Mouse (Mus musculus): ENCODE results near the gene Mtch1. TPM values are rescaled to one million over a fixed set of nuclear protein-coding genes. Genes with fewer than 3 reads are reported as not detected.

Mtch1 gene
- polyA plus RNA-seq, 1 experiment from 2014 or later, result 350 TPM

DNA sequence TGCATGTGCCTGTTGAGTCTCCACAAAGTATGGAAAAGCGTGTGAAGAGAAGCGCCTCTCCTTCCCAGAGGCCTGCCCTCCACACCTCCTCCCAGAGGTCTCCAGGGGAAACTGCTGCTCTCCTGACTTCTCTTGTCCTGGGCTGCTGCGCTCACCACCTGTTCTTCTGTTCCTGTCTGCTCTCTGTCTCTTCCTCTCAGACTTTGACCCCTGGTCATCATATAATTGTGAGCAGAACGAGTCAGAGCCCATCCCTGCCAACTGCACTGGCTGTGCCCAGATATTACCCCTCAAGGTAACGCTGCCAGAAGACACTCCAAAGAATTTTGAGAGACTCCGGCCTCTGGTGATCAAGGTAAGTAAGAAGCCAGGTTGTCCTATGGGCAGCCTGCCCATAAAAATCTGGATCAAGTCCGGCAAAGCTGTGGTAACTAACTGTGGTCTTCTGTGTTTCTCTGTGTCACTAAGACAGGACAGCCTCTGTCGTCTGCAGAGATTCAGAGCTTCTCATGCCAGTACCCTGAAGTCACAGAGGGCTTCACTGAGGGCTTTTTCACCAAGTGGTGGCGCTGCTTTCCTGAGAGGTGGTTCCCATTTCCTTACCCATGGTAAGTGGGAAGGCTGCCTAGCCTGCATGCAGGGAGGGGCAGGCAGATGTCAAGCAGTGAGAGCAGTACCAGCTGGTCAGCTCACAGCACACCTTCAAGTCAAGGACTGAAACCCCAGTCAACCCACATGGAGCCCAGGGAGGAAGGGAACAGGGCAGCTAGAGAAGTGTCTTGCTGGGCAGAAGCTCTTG, 53.7 kb downstream of the Mtch1 start:
- no peaks in the 10 kb centered on the region for H3K4me1 ChIP-seq (ENCODE audit: insufficient read depth, low read depth, low read length)
- 80% methylated on average over 9 of the region's 9 CpGs for WGBS
- H3K36me3 ChIP-seq (ENCODE audit: insufficient read depth, low read length), result peaks cover 13% of the 10 kb centered on the region; the same call in 1 of the 2 replicates
- TF ChIP-seq CTCF (IDR thresholded peaks at IDR 0.05) (peak; percentile 66), EP300 (IDR thresholded peaks at IDR 0.05) (no peak)
- no peak overlapping the region for H3K4me2 ChIP-seq (replicated peaks; ENCODE audit: low read depth, low read length)
- H3K4me3 ChIP-seq (ENCODE audit: low read depth, low read length), result no peak overlapping the region
- DNase-seq (ENCODE audit: low spot score), result peak; percentile 48
- no peak overlapping the region for H3K27ac ChIP-seq (ENCODE audit: low read length)
- H3K27me3 ChIP-seq (replicated peaks; ENCODE audit: insufficient read depth, low read length), result no peaks in the 10 kb centered on the region
- ATAC-seq, result peak; percentile 47
- H3K9ac ChIP-seq (replicated peaks; ENCODE audit: low read depth), result no peak overlapping the region
- no peaks in the 10 kb centered on the region for H3K9me3 ChIP-seq (ENCODE audit: low read length)

DNA sequence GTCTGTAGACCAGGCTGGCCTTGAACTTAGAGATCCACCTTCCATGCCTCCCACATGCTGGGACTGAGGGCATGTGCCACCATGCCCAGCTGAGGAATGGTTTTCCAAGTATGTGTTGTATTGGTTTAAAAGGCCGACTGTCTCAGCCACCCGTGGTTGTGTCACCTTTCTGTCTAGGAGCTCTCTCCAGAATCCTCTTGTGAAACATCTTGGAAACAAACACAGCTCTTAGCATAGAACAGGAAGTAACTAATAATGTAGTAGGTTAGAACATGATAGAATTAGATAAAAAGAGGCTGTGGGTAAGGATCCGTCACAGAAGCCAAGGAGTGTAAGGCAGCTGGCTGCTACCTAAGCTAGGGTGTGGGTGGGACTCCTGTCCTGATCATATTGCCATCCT, 54.7 kb downstream of the Mtch1 start:
- Histone ChIP-seq H3K9ac (replicated peaks; ENCODE audit: low read depth) (no peak overlapping the region), H3K4me3 (ENCODE audit: low read depth, low read length) (no peak overlapping the region), H3K27ac (ENCODE audit: low read length) (no peak overlapping the region), H3K27me3 (replicated peaks; ENCODE audit: insufficient read depth, low read length) (no peaks in the 10 kb centered on the region), H3K4me2 (replicated peaks; ENCODE audit: low read depth, low read length) (no peak overlapping the region), H3K36me3 (ENCODE audit: insufficient read depth, low read length) (0 out of 2 replicates have a peak, but pooled peaks cover 6% of the 10 kb centered on the region), H3K9me3 (ENCODE audit: low read length) (no peaks in the 10 kb centered on the region), H3K4me1 (ENCODE audit: insufficient read depth, low read depth, low read length) (no peaks in the 10 kb centered on the region)
- no peak for DNase-seq (ENCODE audit: low spot score)
- 52% methylated on average over 3 of the region's 3 CpGs for WGBS
- ATAC-seq, result no peak
- TF ChIP-seq CTCF (IDR thresholded peaks at IDR 0.05), result no peak

DNA sequence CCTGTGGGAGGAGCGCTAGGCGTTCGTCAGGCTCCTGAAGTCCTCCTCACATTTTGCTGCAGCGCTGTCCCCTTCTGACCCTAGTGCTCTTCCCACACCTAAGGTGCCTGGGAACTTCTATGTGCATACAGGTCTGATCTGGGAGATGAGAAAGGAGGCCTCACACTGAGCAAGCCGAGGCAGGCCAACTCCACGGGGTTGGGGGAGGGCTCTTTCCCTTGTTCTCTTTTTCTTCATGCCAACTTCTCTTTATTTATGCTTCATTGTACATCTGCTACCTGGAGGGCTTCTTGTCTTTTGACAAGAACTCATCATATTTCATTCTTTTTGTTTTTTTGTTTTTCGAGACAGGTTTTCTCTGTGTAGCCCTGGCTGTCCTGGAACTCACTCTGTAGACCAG, 55.9 kb downstream of the Mtch1 start:
- no peak for TF ChIP-seq CTCF (IDR thresholded peaks at IDR 0.05)
- ATAC-seq (no peak), DNase-seq (ENCODE audit: low spot score) (no peak)
- Histone ChIP-seq H3K4me1 (ENCODE audit: insufficient read depth, low read depth, low read length) (no peaks in the 10 kb centered on the region), H3K27ac (ENCODE audit: low read length) (no peak overlapping the region), H3K9me3 (ENCODE audit: low read length) (no peaks in the 10 kb centered on the region), H3K4me2 (replicated peaks; ENCODE audit: low read depth, low read length) (no peak overlapping the region), H3K36me3 (ENCODE audit: insufficient read depth, low read length) (0 out of 2 replicates have a peak, but pooled peaks cover 6% of the 10 kb centered on the region), H3K4me3 (ENCODE audit: low read depth, low read length) (no peak overlapping the region), H3K9ac (replicated peaks; ENCODE audit: low read depth) (no peak overlapping the region), H3K27me3 (replicated peaks; ENCODE audit: insufficient read depth, low read length) (no peaks in the 10 kb centered on the region)
- WGBS, result 90% methylated on average over 7 of the region's 7 CpGs

DNA sequence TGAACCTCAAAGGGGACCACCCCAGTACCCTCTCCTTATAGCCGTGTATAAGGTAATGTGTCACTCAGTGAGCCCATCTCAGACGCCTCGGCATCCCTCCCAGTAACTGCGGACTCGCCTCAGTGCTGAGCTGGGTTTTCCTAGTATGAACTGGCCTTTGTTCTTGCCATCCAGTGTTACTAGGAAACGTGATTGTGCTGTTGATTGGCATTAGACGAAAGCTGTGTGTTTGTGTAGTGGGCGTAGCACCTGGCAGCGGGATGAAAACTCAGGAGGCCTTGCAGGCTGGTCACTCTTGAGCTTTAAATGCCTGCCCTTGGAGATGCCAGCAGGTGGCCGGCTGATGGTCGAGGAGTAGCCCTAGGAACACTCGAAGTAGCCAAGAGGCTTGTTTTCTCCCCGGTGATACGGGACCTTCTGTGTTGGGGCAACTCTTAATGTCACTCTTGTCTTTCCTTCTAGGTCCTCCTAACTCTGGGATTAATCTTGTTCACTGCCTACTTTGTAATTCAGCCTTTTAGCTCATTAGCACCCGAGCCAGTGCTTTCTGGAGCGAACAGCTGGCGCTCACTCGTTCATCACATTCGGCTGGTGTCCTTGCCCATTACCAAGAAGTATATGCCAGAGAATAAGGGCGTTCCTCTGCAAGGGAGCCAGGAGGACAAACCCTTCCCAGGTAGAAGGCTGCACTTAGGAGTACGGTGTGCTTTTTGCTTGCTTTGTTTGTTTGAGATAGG, 65.3 kb downstream of the Mtch1 start:
- peak; percentile 69 for ATAC-seq
- no peak overlapping the region for H3K4me2 ChIP-seq (replicated peaks; ENCODE audit: low read depth, low read length)
- DNase-seq (ENCODE audit: low spot score), result peak; percentile 57
- no peaks in the 10 kb centered on the region for H3K36me3 ChIP-seq (ENCODE audit: insufficient read depth, low read length)
- no peaks in the 10 kb centered on the region for H3K4me1 ChIP-seq (ENCODE audit: insufficient read depth, low read depth, low read length)
- 59% methylated on average over 21 of the region's 21 CpGs for WGBS
- H3K27me3 ChIP-seq (replicated peaks; ENCODE audit: insufficient read depth, low read length), result no peaks in the 10 kb centered on the region
- H3K27ac ChIP-seq (ENCODE audit: low read length), result no peak overlapping the region
- no peak overlapping the region for H3K9ac ChIP-seq (replicated peaks; ENCODE audit: low read depth)
- no peak overlapping the region for H3K4me3 ChIP-seq (ENCODE audit: low read depth, low read length)
- TF ChIP-seq EP300 (IDR thresholded peaks at IDR 0.05), result no peak
- peak; percentile 16; the same call in 1 of the 2 replicates for TF ChIP-seq CTCF (IDR thresholded peaks at IDR 0.05)
- no peaks in the 10 kb centered on the region for H3K9me3 ChIP-seq (ENCODE audit: low read length)

Other genes starting within 250 kb of the Mtch1 start
- 1.0 and 1.2 TPM in 2 replicates for gene Rab44, start 233.8 kb downstream of the Mtch1 start, polyA plus RNA-seq (2015; fragmentation: Nextera tagmentation; extraction: Ambion mirVana)
- gene Cpne5, start 109.8 kb downstream of the Mtch1 start, polyA plus RNA-seq (2015; fragmentation: Nextera tagmentation; extraction: Ambion mirVana), result 0.57 and 0.63 TPM in 2 replicates
- gene Ppil1, start 83.7 kb downstream of the Mtch1 start, polyA plus RNA-seq (2015; fragmentation: Nextera tagmentation; extraction: Ambion mirVana), result 39.7 and 44.5 TPM in 2 replicates
- 105 and 109 TPM in 2 replicates for gene BC004004, start 79.1 kb downstream of the Mtch1 start, polyA plus RNA-seq (2015; fragmentation: Nextera tagmentation; extraction: Ambion mirVana)
- gene Pi16, start 30.3 kb downstream of the Mtch1 start, polyA plus RNA-seq (2015; fragmentation: Nextera tagmentation; extraction: Ambion mirVana), result 2.2 and 2.8 TPM in 2 replicates
- gene Fgd2, start 13.0 kb upstream of the Mtch1 start, polyA plus RNA-seq (2015; fragmentation: Nextera tagmentation; extraction: Ambion mirVana), result 11.9 and 14.2 TPM in 2 replicates
- 30.0 and 49.5 TPM in 2 replicates for gene Pim1, start 142.8 kb upstream of the Mtch1 start, polyA plus RNA-seq (2015; fragmentation: Nextera tagmentation; extraction: Ambion mirVana)
- gene Gm17657, start 201.7 kb upstream of the Mtch1 start, polyA plus RNA-seq (2015; fragmentation: Nextera tagmentation; extraction: Ambion mirVana), result not detected in 2 replicates
- gene Tbc1d22b, start 201.9 kb upstream of the Mtch1 start, polyA plus RNA-seq (2015; fragmentation: Nextera tagmentation; extraction: Ambion mirVana), result 5.9 and 6.7 TPM in 2 replicates
- 0.31 and 0.76 TPM in 2 replicates for gene Tmem217, start 204.5 kb upstream of the Mtch1 start, polyA plus RNA-seq (2015; fragmentation: Nextera tagmentation; extraction: Ambion mirVana)